Mouse (Mus musculus): ENCODE measurements around the gene Epb41l4b.

- TF ChIP-seq POLR2A (IDR thresholded peaks at IDR 0.05; ENCODE audit: insufficient read depth, low read length) (no peak), CTCF (IDR thresholded peaks at IDR 0.05; ENCODE audit: low read depth, low read length) (no peak)
Observed at GRCm38 (mm10) chr4:56951701-56952100, 191.5 kb downstream of the Epb41l4b start.

Data from ES-Bruce4 (cell line).